Mouse (Mus musculus): ENCODE measurements at regions not wholly inside any gene's neighbourhood (a gene's known extent, or its start where the extent isn't known, plus 50 kb on each side); places are given as distances from the start of the nearest gene placed in this dataset.

DNA sequence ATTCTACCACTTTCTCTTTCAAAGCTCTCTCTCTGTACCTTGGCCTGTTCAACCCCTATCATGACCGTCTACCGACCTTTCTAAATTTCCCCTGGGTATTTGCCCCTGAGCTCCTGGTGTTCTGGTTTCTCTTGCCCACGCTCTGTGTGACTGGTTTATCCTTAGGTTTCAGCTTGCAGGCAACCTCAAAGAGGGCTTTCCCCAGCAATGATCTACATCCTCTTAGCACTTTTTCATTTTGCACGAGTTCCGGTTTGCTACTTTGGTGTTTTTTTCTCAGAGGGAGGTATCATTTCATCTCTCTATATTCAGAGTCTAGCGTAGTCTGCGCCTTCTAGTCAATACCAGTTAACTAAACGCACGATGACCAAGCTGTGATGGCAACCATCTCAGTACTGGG, 79.8 kb upstream of the Hmga2 start:
- DNase-seq (ENCODE audit: low spot score in 2 of 2) = no peak

DNA sequence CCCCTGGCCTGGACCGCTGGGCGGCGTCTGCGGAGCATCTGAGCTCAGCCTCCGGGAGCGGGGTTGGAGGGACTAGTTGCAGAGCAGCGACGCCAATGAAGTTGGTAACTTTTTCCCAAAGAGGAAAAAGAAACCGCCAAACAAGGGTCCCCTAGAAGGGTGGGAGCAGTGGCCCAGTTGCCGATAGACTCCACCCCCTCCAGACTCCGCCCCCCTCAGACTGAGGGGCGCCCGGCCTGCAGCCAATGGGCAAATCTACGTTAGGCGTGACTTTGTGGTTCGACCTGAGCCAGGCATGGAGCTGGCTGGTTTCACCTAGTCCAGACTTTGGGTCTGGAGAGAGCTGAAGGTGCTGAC, 76.8 kb upstream of the Hmga2 start:
- no peak for DNase-seq (ENCODE audit: low spot score in 2 of 2)

DNA sequence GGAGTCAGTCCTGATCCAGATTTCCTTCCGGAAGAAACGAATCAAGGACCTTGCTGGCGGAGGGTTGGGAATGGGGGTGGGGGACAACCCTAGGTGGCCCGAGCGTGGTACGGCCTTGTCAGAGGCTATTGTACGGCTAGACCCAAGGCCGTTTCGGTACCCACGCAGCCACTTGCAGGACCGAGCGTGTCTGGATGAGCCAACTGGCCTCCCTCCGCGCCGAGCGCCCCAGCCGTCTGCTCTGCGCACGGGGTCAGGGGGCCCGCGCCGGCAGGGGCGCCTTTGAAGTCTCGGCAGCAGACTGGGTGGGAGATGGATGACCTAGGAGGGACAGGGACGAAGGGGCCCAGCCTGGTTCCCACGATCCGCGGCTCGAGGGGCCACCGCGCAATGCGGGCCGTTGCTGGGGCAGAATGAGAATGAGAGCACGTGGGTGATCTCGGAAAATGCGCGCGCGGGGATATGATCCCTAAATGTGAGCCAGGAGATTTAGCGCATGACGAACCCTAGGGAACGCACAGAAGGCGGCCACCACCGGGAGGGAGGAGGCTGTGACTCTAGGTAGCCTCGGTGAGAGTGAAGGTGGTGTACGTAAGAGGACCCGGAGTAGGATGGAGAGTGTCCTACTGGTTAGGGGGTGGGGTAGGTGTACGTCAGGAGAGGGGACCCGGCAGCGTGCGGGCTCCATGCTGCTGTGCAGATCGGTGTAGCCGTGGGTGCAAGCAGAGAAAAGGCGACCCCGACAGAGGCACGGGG, 76.2 kb upstream of the Hmga2 start:
- no peak for DNase-seq (ENCODE audit: low spot score in 2 of 2)

DNA sequence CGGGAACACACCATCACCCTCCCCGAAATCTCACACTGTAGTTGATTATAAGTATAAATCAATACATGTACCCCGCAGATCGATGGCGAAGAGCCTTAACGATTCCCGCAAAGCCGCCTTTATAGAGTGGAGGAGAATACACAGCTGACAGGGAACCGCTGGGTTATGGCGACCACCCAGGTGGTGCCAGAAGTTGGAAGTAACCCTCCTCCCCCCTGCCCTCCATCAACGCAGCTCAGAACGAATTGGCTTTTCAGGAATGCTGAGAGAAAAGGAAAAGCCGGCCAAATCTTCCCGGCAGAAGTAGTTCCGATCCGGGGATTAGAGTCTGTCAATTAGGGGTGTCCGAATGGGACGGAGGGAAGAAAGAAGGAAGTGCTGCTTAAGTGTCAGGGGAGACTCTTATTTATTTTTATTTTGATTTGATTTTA, 75.6 kb upstream of the Hmga2 start:
- no peak for DNase-seq (ENCODE audit: low spot score in 2 of 2)

DNA sequence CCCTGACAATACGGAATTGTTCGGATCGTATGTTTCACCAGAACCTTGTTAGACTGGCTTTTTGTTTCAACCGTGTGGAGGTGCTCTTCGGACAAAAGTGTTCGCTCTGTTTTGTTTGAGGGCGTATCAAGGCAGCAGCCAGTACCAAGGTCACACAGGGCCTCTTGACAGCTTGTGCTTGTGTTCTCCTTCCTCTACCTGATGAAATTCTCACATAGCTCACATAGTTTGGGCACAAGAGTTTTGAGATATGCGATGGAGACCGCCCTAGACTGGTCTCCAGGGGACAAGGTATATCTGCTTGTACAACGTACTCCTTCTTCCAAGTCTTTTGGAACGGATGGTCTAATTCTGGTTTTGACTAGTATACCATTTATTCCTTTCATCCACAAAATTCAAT, 70.9 kb upstream of the Hmga2 start:
- no peak for DNase-seq (ENCODE audit: low spot score in 2 of 2)

DNA sequence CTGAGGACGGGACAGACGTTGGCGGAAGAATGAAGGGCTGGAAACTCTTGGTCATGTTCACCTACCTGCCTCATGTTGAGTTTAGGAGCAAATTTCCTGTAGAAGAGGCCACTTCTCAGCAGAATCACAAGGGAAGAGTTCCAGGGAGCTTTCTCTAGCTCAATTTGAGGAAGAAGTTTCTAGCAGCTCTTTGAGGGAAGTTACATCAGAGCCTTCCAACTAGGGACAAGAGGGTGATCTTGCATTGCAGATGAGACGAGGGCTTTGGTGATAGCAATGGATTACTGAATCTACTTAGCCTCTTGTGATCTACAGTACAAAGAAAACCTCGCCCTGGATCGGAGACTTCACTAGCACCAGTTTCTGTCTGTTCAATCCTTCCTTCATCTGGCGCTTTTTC, 65.3 kb upstream of the Hmga2 start:
- DNase-seq (ENCODE audit: low spot score in 2 of 2) = no peak

DNA sequence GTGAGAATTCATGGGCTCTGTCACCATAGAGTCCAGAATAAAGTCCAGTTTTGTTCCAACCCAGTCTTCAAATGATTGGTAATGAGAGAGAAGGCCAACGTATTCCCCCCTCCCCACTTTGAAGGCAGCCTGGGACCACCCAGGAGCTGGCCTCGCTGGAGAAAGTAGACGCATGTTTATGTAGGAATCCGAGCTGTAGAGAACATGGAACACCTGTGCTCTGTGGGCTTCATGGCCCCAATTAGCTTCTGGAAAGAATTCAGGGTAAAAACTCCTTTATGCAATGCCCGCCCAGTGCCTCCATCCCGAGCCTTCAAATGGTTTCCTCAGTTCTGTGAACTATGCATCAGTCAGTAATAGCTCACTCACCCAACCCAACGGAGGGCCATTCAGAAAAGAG, 62.3 kb upstream of the Hmga2 start:
- no peak for DNase-seq (ENCODE audit: low spot score in 2 of 2)

DNA sequence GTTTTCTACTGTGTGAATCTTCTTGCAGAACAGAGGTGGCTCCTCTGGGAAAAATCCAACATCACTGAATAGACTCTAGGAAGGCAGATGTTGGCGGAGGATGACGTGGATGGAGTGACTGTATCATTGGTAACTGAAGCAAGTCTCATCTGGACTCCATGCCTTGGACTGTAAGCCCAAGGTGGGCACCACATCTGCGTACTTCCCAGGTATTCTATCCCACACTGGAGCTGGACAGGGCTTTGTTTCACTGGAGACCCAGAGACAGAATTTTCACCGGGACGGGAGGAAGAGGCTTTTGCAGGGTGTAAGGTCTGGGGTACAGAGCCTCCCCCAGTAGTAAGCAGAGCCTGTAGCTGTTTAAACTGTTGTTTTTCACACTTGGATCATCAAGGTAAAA, 52.1 kb upstream of the Hmga2 start:
- DNase-seq (ENCODE audit: low spot score in 2 of 2) = no peak

DNA sequence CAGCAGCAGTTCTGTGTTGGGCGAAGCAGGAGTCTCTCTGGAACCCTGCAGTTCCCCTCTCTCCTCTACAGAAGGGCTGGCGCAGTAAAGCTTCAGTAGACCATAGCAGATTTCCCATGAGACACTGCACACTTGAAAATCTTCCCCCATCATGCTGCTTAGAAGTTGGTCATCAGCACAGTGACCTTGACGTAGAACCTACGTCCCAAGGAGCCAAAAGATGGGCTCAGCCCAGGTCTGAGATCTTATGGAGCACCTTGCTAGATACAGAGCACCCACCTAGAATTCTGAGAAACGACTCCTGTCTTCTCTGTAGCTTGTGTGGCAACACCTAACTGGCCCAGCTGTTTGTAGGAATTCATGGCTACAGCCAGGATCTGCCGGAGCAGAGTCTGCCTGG, 51.7 kb upstream of the Hmga2 start:
- DNase-seq (ENCODE audit: low spot score in 2 of 2) = no peak

DNA sequence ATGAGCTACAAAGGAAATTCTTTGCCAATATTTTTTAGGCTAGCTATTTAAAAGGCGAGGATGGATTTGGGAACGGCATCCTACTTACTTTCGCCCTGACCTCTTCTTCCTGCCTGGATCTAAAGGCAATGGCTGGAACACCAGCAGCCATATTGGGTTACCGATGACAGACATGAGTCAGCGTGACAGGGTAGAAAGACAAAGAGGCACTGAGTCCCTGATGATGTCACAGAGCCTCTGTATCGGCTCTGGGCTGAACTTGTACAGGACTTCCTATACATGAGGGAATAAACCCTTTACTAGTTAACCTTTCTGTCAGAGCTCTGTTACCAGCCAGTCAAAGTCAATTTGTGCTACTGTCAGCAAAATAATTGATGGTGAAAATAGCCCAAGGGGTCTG, 50.7 kb upstream of the Hmga2 start:
- no peak for DNase-seq (ENCODE audit: low spot score in 2 of 2)
